Mouse (Mus musculus) myocyte (in vitro differentiated cells): Measurements from ENCODE around the gene Crbn.

Experiments
- CEBPB ChIP-seq: IDR thresholded peaks from 2 replicates; pipeline ENCODE4 v1.6.1; 2011; ENCODE audit warnings: mild to moderate bottlenecking, moderate library complexity; ENCODE audit not compliant: poor library complexity, insufficient read depth, severe bottlenecking
- E2F4 ChIP-seq: IDR thresholded peaks from one replicate; pipeline ENCODE4 v1.6.1; 2011; ENCODE audit warnings: mild to moderate bottlenecking, control low read depth, moderate library complexity; ENCODE audit not compliant: insufficient read depth
- MAX ChIP-seq: IDR thresholded peaks from one replicate; pipeline ENCODE4 v1.6.1; 2011; ENCODE audit warnings: low read depth, mild to moderate bottlenecking, control low read depth
- MYOD1 ChIP-seq, 3 experiments: IDR thresholded peaks; one replicate each; pipeline ENCODE4 v1.6.1; 2011; ENCODE audit warnings: control low read depth in 2 of 3, low read depth in 2 of 3, mild to moderate bottlenecking in 2 of 3, moderate library complexity in 1 of 3; ENCODE audit not compliant: insufficient read length in 2 of 3, control insufficient read depth in 1 of 3
- MYOG ChIP-seq, 3 experiments: IDR thresholded peaks; one replicate each; pipeline ENCODE4 v1.6.1; 2011; ENCODE audit warnings: control low read depth in 2 of 3, low read depth in 2 of 3, mild to moderate bottlenecking in 2 of 3; ENCODE audit not compliant: insufficient read length in 2 of 3, control insufficient read depth in 1 of 3, insufficient read depth in 1 of 3
- POLR2A ChIP-seq: IDR thresholded peaks from one replicate; pipeline ENCODE4 v1.6.1; 2011; ENCODE audit warnings: low read depth, mild to moderate bottlenecking, control low read depth, moderate library complexity; ENCODE audit not compliant: insufficient read length
- POLR2AphosphoS2 ChIP-seq: IDR thresholded peaks from one replicate; pipeline ENCODE4 v1.6.1; 2011; ENCODE audit warnings: low read depth, control low read depth; ENCODE audit not compliant: insufficient read length
- REST ChIP-seq: IDR thresholded peaks from one replicate; pipeline ENCODE4 v1.6.1; 2011; ENCODE audit warnings: mild to moderate bottlenecking, control low read depth, moderate library complexity; ENCODE audit not compliant: insufficient read depth, insufficient read length
- SRF ChIP-seq: IDR thresholded peaks from one replicate; pipeline ENCODE4 v1.6.1; 2011; ENCODE audit warnings: low read depth; ENCODE audit not compliant: control insufficient read depth, insufficient read length
- TCF12 ChIP-seq: IDR thresholded peaks from one replicate; pipeline ENCODE4 v1.6.1; 2011; ENCODE audit warnings: mild to moderate bottlenecking, control low read depth; ENCODE audit not compliant: poor library complexity, insufficient read depth, severe bottlenecking
- TCF3 ChIP-seq: IDR thresholded peaks from one replicate; pipeline ENCODE4 v1.6.1; 2011; ENCODE audit warnings: low read depth, control low read depth; ENCODE audit not compliant: insufficient read length
- USF1 ChIP-seq: IDR thresholded peaks from one replicate; pipeline ENCODE4 v1.6.1; 2011; ENCODE audit warnings: low read depth, mild to moderate bottlenecking, control low read depth, moderate library complexity

DNA sequence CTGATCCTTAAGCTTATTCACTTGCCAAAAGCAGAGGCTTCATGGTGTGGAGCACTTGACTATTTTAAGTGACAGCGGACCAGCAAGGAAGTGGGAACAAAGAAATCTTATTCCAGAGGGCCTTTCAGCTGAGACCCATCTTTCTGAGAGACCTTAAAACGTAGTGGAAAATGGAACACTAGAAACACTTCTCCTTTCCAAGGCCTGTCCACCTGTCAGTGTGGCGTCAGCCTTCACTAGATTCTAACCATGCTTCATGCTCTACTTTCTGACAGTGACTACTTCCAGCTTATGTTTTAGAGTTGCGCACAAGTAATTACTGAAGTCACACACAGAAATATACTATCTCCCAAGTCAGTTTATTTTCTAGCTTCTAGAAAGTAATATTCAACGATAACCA, 7.4 kb downstream of the Crbn start:
- no peak for TF ChIP-seq CEBPB
- no peak for TF ChIP-seq POLR2A
- no peak for TF ChIP-seq MAX
- no peak for TF ChIP-seq E2F4
- no peak for TF ChIP-seq SRF
- TF ChIP-seq TCF12 = no peak
- TF ChIP-seq USF1 = no peak
- TF ChIP-seq POLR2AphosphoS2 = no peak
- no peak for TF ChIP-seq MYOG (IDR thresholded peaks at IDR 0.05; ENCODE audit: control insufficient read depth in 1 of 3, insufficient read depth in 1 of 3, insufficient read length in 2 of 3, low read depth in 2 of 3)
- TF ChIP-seq REST = no peak
- no peak for TF ChIP-seq TCF3
- no peak for TF ChIP-seq MYOD1 (IDR thresholded peaks at IDR 0.05; ENCODE audit: control insufficient read depth in 1 of 3, insufficient read length in 2 of 3, low read depth in 2 of 3)
